16 mouse cellular contexts compared by ENCODE assay signal in genomic region chr1:71800581-71800980, GRCm38 (mm10).
A peak's percentile ranks its signal among the peaks of the same experiment; 100 is the strongest.
DNase-seq lines count a peak whose midpoint lies in the region; ATAC-seq and TF ChIP-seq lines count a peak whose summit lies in the region.
"Had no signal": no experiment of that assay in that cellular context is flagged by ENCODE, and none has a peak within 500 bp of the region (broad histone marks: within the 10 kb centered on the region; RNA-seq: fewer than 3 reads in every experiment).

No protein-coding gene starts in this region.

- no peak for TF ChIP-seq CTCF in forebrain, postnatal 0 days (IDR thresholded peaks at IDR 0.05; ENCODE audit: low read depth)
- no peak for TF ChIP-seq CTCF in kidney, adult 2 months (conservative IDR thresholded peaks at IDR 0.05; ENCODE audit: insufficient read depth, insufficient read length, low read depth, low read length)

- 67% methylated on average over 2 of the region's 2 CpGs for WGBS in forebrain, embryonic 10.5 days
- WGBS in forebrain, postnatal 0 days, result 37% methylated on average over 2 of the region's 2 CpGs
- WGBS in kidney, adult 2 months, result 48% methylated on average over 2 of the region's 2 CpGs
- WGBS in midbrain, embryonic 14.5 days, result 57% methylated on average over 2 of the region's 2 CpGs
- 59% methylated on average over 2 of the region's 2 CpGs for whole genome bisulfite sequencing in midbrain, embryonic 13.5 days
- 32% methylated on average over 2 of the region's 2 CpGs for WGBS in intestine, embryonic 16.5 days

- no peaks in the 10 kb centered on the region for H3K9me3 ChIP-seq in forebrain, embryonic 10.5 days
- no peaks in the 10 kb centered on the region for H3K9me3 ChIP-seq in forebrain, postnatal 0 days (ENCODE audit: low read length)
- H3K9me3 ChIP-seq in midbrain, embryonic 14.5 days (ENCODE audit: control insufficient read depth, low read length), result no peaks in the 10 kb centered on the region
- H3K9me3 ChIP-seq in midbrain, embryonic 13.5 days, result no peaks in the 10 kb centered on the region
- no peaks in the 10 kb centered on the region for H3K9me3 ChIP-seq in intestine, embryonic 16.5 days (ENCODE audit: control insufficient read depth, low read length)
- H3K9me3 ChIP-seq: liver, embryonic 12.5 days; stomach, embryonic 15.5 days had no signal

- H3K27ac ChIP-seq in forebrain, embryonic 10.5 days, result peak overlapping the region; percentile 25; the same call in 1 of the 2 replicates
- no peak overlapping the region for H3K27ac ChIP-seq in forebrain, postnatal 0 days (ENCODE audit: low read depth, low read length)
- no peak overlapping the region for H3K27ac ChIP-seq in kidney, adult 2 months (ENCODE audit: insufficient read depth, low read depth, low read length)
- no peak overlapping the region for H3K27ac ChIP-seq in midbrain, embryonic 14.5 days (replicated peaks; ENCODE audit: low read depth, low read length)
- no peak overlapping the region for H3K27ac ChIP-seq in midbrain, embryonic 13.5 days
- no peak overlapping the region for H3K27ac ChIP-seq in intestine, embryonic 16.5 days (ENCODE audit: low read length)
- H3K27ac ChIP-seq: liver, embryonic 12.5 days; stomach, embryonic 15.5 days had no signal

- no peak overlapping the region for H3K4me2 ChIP-seq in forebrain, postnatal 0 days (ENCODE audit: low read depth)
- H3K4me2 ChIP-seq in midbrain, embryonic 14.5 days (ENCODE audit: low read length), result no peak overlapping the region
- H3K4me2 ChIP-seq in midbrain, embryonic 13.5 days (replicated peaks), result no peak overlapping the region
- no peak overlapping the region for H3K4me2 ChIP-seq in intestine, embryonic 16.5 days (ENCODE audit: low read depth, low read length)
- H3K4me2 ChIP-seq: heart, embryonic 11.5 days; liver, embryonic 12.5 days; stomach, embryonic 15.5 days had no signal

- TF ChIP-seq POLR2A in kidney, adult 2 months (IDR thresholded peaks at IDR 0.05; ENCODE audit: low read depth, low read length), result no peak

- H3K27me3 ChIP-seq in forebrain, embryonic 10.5 days (ENCODE audit: poor library complexity, severe bottlenecking), result no peaks in the 10 kb centered on the region
- no peaks in the 10 kb centered on the region for H3K27me3 ChIP-seq in forebrain, postnatal 0 days (ENCODE audit: insufficient read depth, low read length)
- H3K27me3 ChIP-seq in kidney, adult 2 months (replicated peaks; ENCODE audit: control insufficient read depth, insufficient read depth, low read length), result no peaks in the 10 kb centered on the region
- no peaks in the 10 kb centered on the region for H3K27me3 ChIP-seq in midbrain, embryonic 14.5 days (ENCODE audit: control insufficient read depth, insufficient read depth, low read length)
- H3K27me3 ChIP-seq in midbrain, embryonic 13.5 days, result no peaks in the 10 kb centered on the region
- no peaks in the 10 kb centered on the region for H3K27me3 ChIP-seq in intestine, embryonic 16.5 days (replicated peaks; ENCODE audit: control insufficient read depth, insufficient read depth, low read length)
- H3K27me3 ChIP-seq: liver, embryonic 12.5 days; stomach, embryonic 15.5 days had no signal

- peaks cover 13% of the 10 kb centered on the region for H3K4me1 ChIP-seq in forebrain, embryonic 10.5 days
- H3K4me1 ChIP-seq in forebrain, postnatal 0 days (ENCODE audit: insufficient read depth), result no peaks in the 10 kb centered on the region
- no peaks in the 10 kb centered on the region for H3K4me1 ChIP-seq in kidney, adult 2 months (ENCODE audit: control insufficient read depth, insufficient read depth, low read length)
- no peaks in the 10 kb centered on the region for H3K4me1 ChIP-seq in midbrain, embryonic 14.5 days (ENCODE audit: control insufficient read depth, insufficient read depth, low read length)
- H3K4me1 ChIP-seq in midbrain, embryonic 13.5 days (replicated peaks), result no peaks in the 10 kb centered on the region
- no peaks in the 10 kb centered on the region for H3K4me1 ChIP-seq in intestine, embryonic 16.5 days (ENCODE audit: control insufficient read depth, insufficient read depth, low read length)
- H3K4me1 ChIP-seq: liver, embryonic 12.5 days; stomach, embryonic 15.5 days had no signal

- no peak for DNase-seq in forebrain, embryonic 10.5 days (ENCODE audit: extremely low spot score, low spot score)
- no peak for DNase-seq in forebrain, postnatal 0 days
- peak; percentile 4 for DNase-seq in kidney, adult 2 months
- no peak for DNase-seq in kidney, adult 9 months
- DNase-seq in midbrain, embryonic 14.5 days, result peak; percentile 35
- DNase-seq in spleen, adult 12 weeks (ENCODE audit: low spot score), result no peak
- DNase-seq: cerebellum, postnatal 14 days; thymus, adult 2 months had no signal

- no peak overlapping the region for H3K9ac ChIP-seq in forebrain, postnatal 0 days
- H3K9ac ChIP-seq in midbrain, embryonic 14.5 days (replicated peaks; ENCODE audit: low read length), result no peak overlapping the region
- H3K9ac ChIP-seq in midbrain, embryonic 13.5 days (replicated peaks), result no peak overlapping the region
- H3K9ac ChIP-seq in intestine, embryonic 16.5 days (ENCODE audit: low read depth, low read length), result no peak overlapping the region
- H3K9ac ChIP-seq: liver, embryonic 12.5 days; stomach, embryonic 15.5 days had no signal

- H3K4me3 ChIP-seq in forebrain, embryonic 10.5 days, result no peak overlapping the region
- no peak overlapping the region for H3K4me3 ChIP-seq in forebrain, postnatal 0 days (ENCODE audit: low read depth, low read length)
- no peak overlapping the region for H3K4me3 ChIP-seq in kidney, adult 2 months (ENCODE audit: insufficient read depth, low read depth, low read length)
- no peak overlapping the region for H3K4me3 ChIP-seq in midbrain, embryonic 14.5 days (replicated peaks; ENCODE audit: low read depth, low read length)
- no peak overlapping the region for H3K4me3 ChIP-seq in midbrain, embryonic 13.5 days (replicated peaks)
- H3K4me3 ChIP-seq in intestine, embryonic 16.5 days (ENCODE audit: low read length), result no peak overlapping the region
- H3K4me3 ChIP-seq: erythroblast, embryonic 14.5 days; liver, embryonic 12.5 days; stomach, embryonic 15.5 days had no signal

- no peak for ATAC-seq in forebrain, postnatal 0 days
- ATAC-seq in midbrain, embryonic 14.5 days (ENCODE audit: low FRiP score, low TSS enrichment), result no peak
- ATAC-seq in midbrain, embryonic 13.5 days, result no peak
- peak; percentile 60; the same call in 1 of the 2 replicates for ATAC-seq in intestine, embryonic 16.5 days
- ATAC-seq: hindbrain, embryonic 16.5 days; liver, embryonic 12.5 days; midbrain, embryonic 16.5 days had no signal

- no peaks in the 10 kb centered on the region for H3K36me3 ChIP-seq in forebrain, embryonic 10.5 days (replicated peaks)
- no peaks in the 10 kb centered on the region for H3K36me3 ChIP-seq in forebrain, postnatal 0 days (ENCODE audit: insufficient read depth)
- H3K36me3 ChIP-seq in kidney, adult 2 months (ENCODE audit: control insufficient read depth, insufficient read depth, low read length), result no peaks in the 10 kb centered on the region
- H3K36me3 ChIP-seq in midbrain, embryonic 14.5 days (ENCODE audit: control insufficient read depth, insufficient read depth, low read length), result no peaks in the 10 kb centered on the region
- H3K36me3 ChIP-seq in midbrain, embryonic 13.5 days, result no peaks in the 10 kb centered on the region
- no peaks in the 10 kb centered on the region for H3K36me3 ChIP-seq in intestine, embryonic 16.5 days (ENCODE audit: control insufficient read depth, insufficient read depth, low read length)
- H3K36me3 ChIP-seq: liver, embryonic 12.5 days; stomach, embryonic 15.5 days had no signal

Comparison
In these comparisons a context has a peak if more than half of its experiments do, and no peak if none do; other contexts are left out.
1. DNase-seq: peak in kidney, adult 2 months (single experiment) and midbrain, embryonic 14.5 days (single experiment); none in forebrain, embryonic 10.5 days (single experiment), forebrain, postnatal 0 days (single experiment), kidney, adult 9 months (single experiment) and spleen, adult 12 weeks (single experiment).